Mouse (Mus musculus): ENCODE measurements around the gene Dph3. TPM values are rescaled to one million over a fixed set of nuclear protein-coding genes. Genes with fewer than 3 reads are reported as not detected.

Dph3 gene
- polyA plus RNA-seq, 1 experiment from 2014 or later = 88.7 TPM

GRCm38 (mm10) chr14:32086226-32086625 lies 697 bp upstream of the Dph3 start:
- DNase-seq (ENCODE audit: low spot score) = peak; percentile 23

GRCm38 (mm10) chr14:32084761-32085485 lies 606 bp downstream of the Dph3 start, which contains the start of gene Oxnad1:
Gene Oxnad1, plus strand, starts transcription at chr14:32085374.
- peak; percentile 90 for DNase-seq (ENCODE audit: low spot score)

GRCm38 (mm10) chr14:32083466-32083865 lies 2.1 kb downstream of the Dph3 start:
- DNase-seq (ENCODE audit: low spot score) = no peak

GRCm38 (mm10) chr14:32082891-32083290 lies 2.6 kb downstream of the Dph3 start:
- no peak for DNase-seq (ENCODE audit: low spot score)

- no peak for DNase-seq (ENCODE audit: low spot score)
Measured at GRCm38 (mm10) chr14:32081026-32081425, 4.5 kb downstream of the Dph3 start.

- DNase-seq (ENCODE audit: low spot score) = peak; percentile 39
Measured at GRCm38 (mm10) chr14:32076896-32077575, 8.5 kb downstream of the Dph3 start.

GRCm38 (mm10) chr14:32073901-32074300 lies 11.6 kb downstream of the Dph3 start:
- DNase-seq (ENCODE audit: low spot score) = no peak

GRCm38 (mm10) chr14:32073211-32073685 lies 12.3 kb downstream of the Dph3 start:
- DNase-seq (ENCODE audit: low spot score) = no peak

- no peak for DNase-seq (ENCODE audit: low spot score)
Measured at GRCm38 (mm10) chr14:32072807-32073206, 12.7 kb downstream of the Dph3 start.

GRCm38 (mm10) chr14:32061398-32061797 lies 24.1 kb downstream of the Dph3 start:
- DNase-seq (ENCODE audit: low spot score) = no peak

- DNase-seq (ENCODE audit: low spot score) = no peak
Measured at GRCm38 (mm10) chr14:32057664-32058063, 27.9 kb downstream of the Dph3 start.

- DNase-seq (ENCODE audit: low spot score) = peak; percentile 16
Measured at GRCm38 (mm10) chr14:32056675-32057074, 28.9 kb downstream of the Dph3 start.

- no peak for DNase-seq (ENCODE audit: low spot score)
Measured at GRCm38 (mm10) chr14:32055781-32056180, 29.7 kb downstream of the Dph3 start.

- DNase-seq (ENCODE audit: low spot score) = no peak
Measured at GRCm38 (mm10) chr14:32054788-32055187, 30.7 kb downstream of the Dph3 start.

GRCm38 (mm10) chr14:32053895-32054294 lies 31.6 kb downstream of the Dph3 start:
- no peak for DNase-seq (ENCODE audit: low spot score)

- DNase-seq (ENCODE audit: low spot score) = no peak
Measured at GRCm38 (mm10) chr14:32050171-32050570, 35.4 kb downstream of the Dph3 start.

GRCm38 (mm10) chr14:32046357-32046756 lies 39.2 kb downstream of the Dph3 start:
- no peak for DNase-seq (ENCODE audit: low spot score)

GRCm38 (mm10) chr14:32042108-32042507 lies 43.4 kb downstream of the Dph3 start:
- no peak for DNase-seq (ENCODE audit: low spot score)

- DNase-seq (ENCODE audit: low spot score) = no peak
Measured at GRCm38 (mm10) chr14:32037661-32038252, 47.8 kb downstream of the Dph3 start.

- no peak for DNase-seq (ENCODE audit: low spot score)
Measured at GRCm38 (mm10) chr14:32036482-32036881, 49.0 kb downstream of the Dph3 start.

GRCm38 (mm10) chr14:32032522-32032921 lies 53.0 kb downstream of the Dph3 start:
- peak; percentile 54 for DNase-seq (ENCODE audit: low spot score)
